Comparison of ENCODE assay signal across 16 mouse cellular contexts in genomic region chr16:41125051-41125450, GRCm38 (mm10).
DNase-seq lines count a peak whose midpoint lies in the region; ATAC-seq lines count a peak whose summit lies in the region.
"Had no signal": no experiment of that assay in that cellular context is flagged by ENCODE, and none has a peak within 500 bp of the region (broad histone marks: within the 10 kb centered on the region; RNA-seq: fewer than 3 reads in every experiment).

No protein-coding gene starts in this region.

- DNase-seq in frontal cortex, postnatal 25 days (ENCODE audit: low spot score in 2 of 2), result no peak
- DNase-seq in left cerebral cortex, postnatal 14 days (ENCODE audit: low spot score in 2 of 2), result peak; percentile 4 to 27
- no peak for DNase-seq in left cerebral cortex, postnatal 10 days (ENCODE audit: extremely low spot score in 1 of 2, low spot score in 2 of 2)
- DNase-seq in right cerebral cortex, adult 18-20 months, result peak; percentile 20
- DNase-seq in right cerebral cortex, postnatal 4 days, result no peak
- DNase-seq in telencephalon, adult 2 months (ENCODE audit: low read depth, low spot score), result peak; percentile 51
- DNase-seq: adrenal gland, adult 2 months; adrenal gland, postnatal 14 days; cerebellum, adult 18-20 months; cerebellum, adult 9-10 months; cerebellum, postnatal 14 days; gastrocnemius, postnatal 10 days; heart, adult 11 months had no signal

- intact Hi-C loops in left cerebral cortex, postnatal 14 days (cut with DNase I), result no loop called here
- intact Hi-C loops in left cerebral cortex, postnatal 10 days (cut with DNase I), result no loop called here

- ATAC-seq in frontal cortex, adult (ENCODE audit: low TSS enrichment), result peak; percentile 98
- ATAC-seq in erythroid progenitor cell, adult 5-6 weeks (replicated peaks; ENCODE audit: low FRiP score, poor library complexity, severe bottlenecking), result no peak
- ATAC-seq: CD4-positive, CD25-positive, alpha-beta regulatory T cell, adult 4 months had no signal

Comparison
In these comparisons a context has a peak if more than half of its experiments do, and no peak if none do; other contexts are left out.
1. DNase-seq: peak in left cerebral cortex, postnatal 14 days (2 of 2), right cerebral cortex, adult 18-20 months (single experiment) and telencephalon, adult 2 months (single experiment); none in frontal cortex, postnatal 25 days (0 of 2), left cerebral cortex, postnatal 10 days (0 of 2) and right cerebral cortex, postnatal 4 days (single experiment).